Mouse (Mus musculus): ENCODE results near the gene Eftud2.
A peak's percentile ranks its signal among the peaks of the same experiment; 100 is the strongest.

Eftud2 gene

DNA sequence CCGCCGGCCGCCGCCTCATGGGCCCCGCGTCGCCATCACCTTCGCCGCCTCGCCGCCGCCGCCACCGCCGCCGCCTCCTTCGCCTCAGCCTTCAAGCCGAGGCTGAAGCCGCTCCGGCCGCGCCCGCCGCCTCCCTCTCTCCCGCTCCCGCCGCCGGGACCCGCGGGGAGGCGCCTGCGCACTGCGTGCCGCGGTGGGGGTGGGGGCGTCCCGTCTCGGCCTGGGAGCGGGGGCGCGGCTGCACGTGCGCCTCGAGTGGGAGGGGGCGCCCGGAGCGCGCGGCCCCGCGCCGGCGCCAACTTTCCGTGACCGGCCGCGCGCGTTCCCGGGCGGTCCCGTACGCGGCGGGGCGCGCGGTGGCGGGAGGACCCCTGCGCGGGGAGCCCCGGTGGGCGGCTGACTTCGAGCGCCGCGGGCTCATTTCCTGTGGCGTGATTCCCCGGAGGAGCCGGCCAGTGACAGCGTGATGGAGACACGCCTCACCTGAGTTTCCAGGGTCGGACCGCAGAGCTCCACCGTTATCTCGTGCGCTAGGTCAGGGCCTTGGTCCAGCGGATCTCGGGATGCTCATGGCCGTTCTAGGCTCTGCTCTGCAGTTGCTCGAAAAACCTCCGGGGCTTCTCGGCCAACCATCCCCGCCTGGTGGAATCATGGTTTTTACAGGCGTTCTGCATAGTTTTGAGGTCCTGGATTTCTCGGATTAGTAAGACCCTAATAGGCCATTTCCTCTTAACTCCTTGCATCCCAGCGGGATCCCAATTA, 61.6 kb downstream of the Eftud2 start, which contains the start of gene Gjc1:
Gjc1 (minus strand) TSS at position 680 of the 762 bp plus-strand sequence.
- DNase-seq (ENCODE audit: low read depth, low spot score), result peak; percentile 55

DNA sequence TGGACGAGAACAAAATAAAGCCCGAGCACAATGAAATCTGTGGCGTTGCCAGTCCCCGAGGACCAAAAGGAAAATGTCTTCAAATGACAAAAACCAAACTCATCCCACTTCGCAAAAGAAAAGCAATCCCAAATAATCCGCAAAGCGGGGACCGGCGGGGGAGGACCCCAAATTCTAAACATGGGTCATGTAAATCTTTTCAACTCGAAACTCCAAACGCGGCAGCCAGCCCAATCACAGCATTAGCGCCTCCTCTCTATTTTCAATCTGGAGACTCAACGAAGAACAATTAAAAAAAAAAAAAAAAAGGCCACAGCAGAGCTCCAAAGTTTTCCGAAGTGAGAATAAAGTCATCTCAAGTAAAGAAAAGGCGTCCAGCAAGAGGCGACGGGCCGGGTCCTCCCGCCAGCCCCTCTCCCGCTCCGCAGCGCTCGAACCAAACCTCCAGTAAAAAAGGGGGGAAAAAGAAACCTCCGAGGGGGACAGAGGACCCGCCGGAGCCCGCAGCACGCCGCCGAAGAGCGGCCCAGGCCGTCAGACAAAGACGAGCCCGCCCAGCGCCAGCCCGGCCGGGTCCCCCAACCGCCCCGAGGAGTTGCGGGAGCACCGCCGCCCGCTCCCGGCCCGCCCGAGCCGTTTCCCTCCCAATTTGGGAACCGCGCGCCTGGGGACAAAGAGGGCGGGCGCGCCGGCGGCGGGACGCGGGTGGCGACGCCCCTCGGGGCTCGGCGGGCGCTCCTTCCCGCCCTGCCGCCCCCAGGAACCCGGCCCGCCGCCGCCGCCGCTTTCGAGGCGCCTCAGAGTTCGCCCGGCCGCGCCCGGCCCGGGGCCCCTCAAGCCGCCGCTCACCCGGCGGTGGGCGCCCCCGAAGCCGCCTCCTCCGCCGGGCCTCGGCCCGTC, 62.4 kb downstream of the Eftud2 start:
- DNase-seq (ENCODE audit: low read depth, low spot score), result no peak

DNA sequence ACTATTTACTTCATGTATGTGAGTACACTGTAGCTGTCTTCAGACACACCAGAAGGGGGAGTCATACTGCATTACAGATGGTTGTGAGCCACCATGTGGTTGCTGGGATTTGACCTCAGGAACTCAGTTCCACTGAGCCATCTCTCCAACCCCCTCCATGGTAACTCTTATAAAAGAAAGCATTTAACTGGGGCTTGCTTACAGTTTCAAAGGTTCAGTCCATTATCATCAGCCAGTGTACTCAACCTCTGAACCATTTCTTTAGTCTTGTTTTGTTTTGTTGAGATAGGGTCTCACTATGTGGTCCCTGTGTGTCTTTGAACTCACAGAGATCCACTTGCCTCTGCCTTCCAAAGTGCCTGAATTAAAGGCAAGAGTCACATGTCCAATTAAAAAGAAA, 65.9 kb downstream of the Eftud2 start:
- no peak for DNase-seq (ENCODE audit: low read depth, low spot score)

DNA sequence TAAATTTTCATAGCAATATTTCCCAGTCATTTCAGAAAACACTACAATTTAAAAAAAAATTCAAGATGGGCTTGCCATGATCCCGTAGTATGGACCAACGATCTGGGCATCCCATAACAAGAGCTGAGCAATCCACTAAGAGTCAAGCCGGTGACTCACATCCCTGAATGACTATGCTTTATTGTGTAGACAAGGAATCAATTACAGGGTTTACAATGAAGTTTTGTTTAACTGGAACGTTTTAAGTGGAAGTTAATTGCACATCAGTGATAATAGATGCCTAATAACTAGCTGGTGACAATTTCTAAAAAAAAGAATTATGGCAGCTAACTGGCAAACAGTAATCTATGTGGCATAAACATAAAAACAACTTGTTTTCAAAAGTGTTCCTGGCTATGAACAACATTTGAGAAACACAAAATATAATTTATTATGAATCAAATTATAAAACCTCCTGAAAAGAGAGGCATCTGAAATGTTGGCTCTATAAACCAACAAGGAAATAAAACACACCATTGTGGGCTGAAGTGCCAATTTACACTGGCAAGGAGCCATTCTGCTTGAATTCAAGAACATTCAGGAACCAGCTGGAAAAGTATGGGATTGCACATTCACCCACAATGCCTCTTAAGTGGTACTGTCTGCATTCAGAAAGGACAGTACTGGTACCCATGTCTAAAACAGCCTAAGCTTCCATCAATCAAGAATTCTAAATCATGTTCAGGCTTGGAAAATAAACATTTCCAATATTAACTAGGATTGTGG, 69.9 kb downstream of the Eftud2 start:
- no peak for DNase-seq (ENCODE audit: low read depth, low spot score)

DNA sequence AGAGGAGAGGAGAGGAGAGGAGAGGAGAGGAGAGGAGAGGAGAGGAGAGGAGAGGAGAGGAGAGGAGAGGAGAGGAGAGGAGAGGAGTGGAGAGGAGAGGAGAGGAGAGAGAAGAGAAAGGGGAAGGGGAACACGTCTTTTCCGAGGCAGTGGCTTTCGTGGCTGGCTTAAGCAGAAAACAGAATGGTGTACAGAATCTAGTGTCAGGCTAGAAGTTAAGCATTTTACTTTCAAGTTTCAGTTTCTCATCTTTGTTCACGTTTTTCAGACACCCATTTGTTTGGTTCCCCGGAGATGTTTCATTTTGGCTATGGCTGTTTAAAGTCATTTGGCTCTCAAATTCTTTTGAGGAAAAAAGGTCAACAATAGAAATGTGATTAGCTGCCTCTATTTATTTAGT, 72.5 kb downstream of the Eftud2 start:
- no peak for DNase-seq (ENCODE audit: low read depth, low spot score)

DNA sequence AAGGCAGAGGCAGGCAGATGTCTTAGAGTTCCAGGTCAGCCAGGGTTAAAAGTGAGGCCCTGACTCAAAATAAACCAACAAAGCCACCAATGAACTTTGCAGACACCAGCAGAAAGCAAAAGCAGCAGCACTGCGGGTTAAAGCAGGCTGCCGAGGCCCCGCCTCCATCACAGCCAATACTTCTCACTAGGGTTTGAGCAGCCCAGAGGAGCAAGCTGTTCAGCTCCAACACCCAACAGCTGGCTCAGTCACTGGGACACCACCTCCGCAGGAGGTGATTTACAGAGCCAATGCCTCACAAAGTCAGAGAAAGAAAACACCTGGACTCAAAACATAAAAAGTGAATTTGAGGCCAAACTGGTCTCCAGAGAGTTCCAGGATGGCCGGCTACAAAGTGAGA, 77.3 kb downstream of the Eftud2 start:
- DNase-seq (ENCODE audit: low read depth, low spot score), result no peak

DNA sequence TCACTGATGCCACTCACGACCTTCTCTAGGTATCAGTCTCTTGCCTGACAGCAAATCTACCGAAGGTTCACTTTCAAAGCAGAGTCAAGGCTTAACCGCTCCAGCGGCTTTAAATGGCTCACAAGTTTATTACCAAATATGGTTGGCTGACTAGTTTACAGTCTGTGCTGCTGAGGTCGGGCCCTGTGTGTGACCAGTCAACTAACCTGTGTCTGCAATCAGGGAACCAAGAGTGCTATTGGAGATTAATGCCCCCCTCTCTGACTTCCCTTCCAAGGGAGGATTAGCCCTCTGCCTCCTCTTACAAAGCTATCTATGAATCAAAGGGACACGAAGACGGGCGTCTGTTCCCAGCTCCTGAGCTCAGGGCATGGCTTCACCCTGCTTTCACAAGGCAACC, 86.6 kb downstream of the Eftud2 start:
- no peak for DNase-seq (ENCODE audit: low read depth, low spot score)

DNA sequence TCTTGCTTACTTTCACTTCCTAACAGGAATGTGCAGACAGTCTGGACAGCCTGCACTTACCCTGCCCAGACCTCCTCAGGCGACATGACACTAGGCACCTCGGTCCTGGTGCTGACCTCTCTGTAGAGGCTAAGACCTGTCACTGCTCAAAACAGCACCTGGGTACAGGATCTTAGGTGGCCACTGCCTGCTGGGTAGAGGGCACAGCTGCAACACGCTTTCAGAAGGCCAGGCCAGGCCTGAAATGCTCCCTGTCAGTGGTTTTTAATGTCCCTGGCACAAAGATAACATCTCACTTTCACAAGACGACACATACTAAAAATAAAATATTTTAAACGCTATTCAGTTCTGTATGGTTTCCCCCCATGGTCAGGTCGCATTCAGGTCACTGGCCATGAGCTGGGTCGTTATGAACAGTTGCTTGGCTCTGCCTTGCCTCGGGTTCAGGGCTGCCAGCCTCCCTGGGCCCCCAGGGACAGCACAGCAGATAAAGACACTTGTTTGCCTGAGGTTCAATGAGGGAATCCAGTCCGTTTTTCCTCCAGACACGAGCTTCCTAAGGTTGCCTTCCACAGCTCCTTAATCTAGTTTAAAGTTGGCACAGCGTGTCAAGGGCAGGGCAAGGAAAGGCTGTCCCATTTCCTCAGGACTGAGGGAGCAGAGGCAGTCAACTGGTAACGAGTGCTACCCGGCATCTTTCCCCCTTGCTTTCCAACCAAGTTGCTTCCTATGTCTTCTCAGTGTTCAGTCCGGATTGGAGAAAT, 88.9 kb downstream of the Eftud2 start:
- DNase-seq (ENCODE audit: low read depth, low spot score), result no peak
